Mouse (Mus musculus) liver, embryonic 16.5 days (tissue): ENCODE data around the gene Slit3. TPM values are rescaled to one million over a fixed set of nuclear protein-coding genes. Genes with fewer than 3 reads are reported as not detected.

Experiments
- ATAC-seq: fragments of 200-750 bp; cut with Nextera tagmentation; 2 replicates; pipeline ENCODE4 v1.8.0; 2017; ENCODE audit warnings: low read depth, mild to moderate bottlenecking, moderate number of reproducible peaks, moderate library complexity
- H3K27ac ChIP-seq: fragments of 300-500 bp; sonication (generic); 2 replicates; pipeline ENCODE4 v1.5.1; 2014; ENCODE audit warnings: mild to moderate bottlenecking, low read length
- H3K27me3 ChIP-seq: fragments of 300-500 bp; sonication (generic); 2 replicates; pipeline ENCODE4 v1.6.1; 2014; ENCODE audit warnings: low read depth, low read length, mixed read lengths; ENCODE audit not compliant: control insufficient read depth, insufficient read depth
- H3K36me3 ChIP-seq: fragments of 300-500 bp; sonication (generic); 2 replicates; pipeline ENCODE4 v1.6.1; 2014; ENCODE audit warnings: mild to moderate bottlenecking; ENCODE audit not compliant: control insufficient read depth, insufficient read depth
- H3K4me1 ChIP-seq: fragments of 300-500 bp; sonication (generic); 2 replicates; pipeline ENCODE4 v1.6.1; 2014; ENCODE audit warnings: low read depth, low read length, mixed read lengths; ENCODE audit not compliant: control insufficient read depth
- H3K4me2 ChIP-seq: fragments of 300-500 bp; sonication (generic); 2 replicates; pipeline ENCODE4 v1.6.1; 2014; ENCODE audit warnings: low read depth, low read length, mixed read lengths
- H3K4me3 ChIP-seq: fragments of 300-500 bp; sonication (generic); 2 replicates; pipeline ENCODE4 v1.5.1; 2014; ENCODE audit warnings: low read depth, mild to moderate bottlenecking, low read length
- H3K9ac ChIP-seq: fragments of 300-500 bp; sonication (generic); 2 replicates; pipeline ENCODE4 v1.6.1; 2014; ENCODE audit warnings: low read depth, low read length
- H3K9me3 ChIP-seq: fragments of 300-500 bp; sonication (generic); replicated peaks from 2 replicates; pipeline ENCODE4 v1.6.1; 2016; ENCODE audit warnings: low read length; ENCODE audit not compliant: control insufficient read depth
- WGBS: fragments of 180-500 bp; shearing (Covaris S2); extraction: QIAGEN DNeasy Blood & Tissue Kit; methylation state at CpG from one replicate; pipeline ENCODE4 v1.1.7; 2014; ENCODE audit not compliant: insufficient replicate concordance; 5-methylcytosine and 5-hydroxymethylcytosine counted together
- polyA plus RNA-seq: library from polyadenylated mRNA; unstranded; fragments of >200 nt; fragmentation: Nextera tagmentation; extraction: Ambion mirVana; gene quantifications from 2 replicates; pipeline ENCODE4 v1.2.1, GENCODE M21; 2015

The Slit3 gene
- polyA plus RNA-seq, 1 experiment from 2014 or later = 0.22 TPM

DNA sequence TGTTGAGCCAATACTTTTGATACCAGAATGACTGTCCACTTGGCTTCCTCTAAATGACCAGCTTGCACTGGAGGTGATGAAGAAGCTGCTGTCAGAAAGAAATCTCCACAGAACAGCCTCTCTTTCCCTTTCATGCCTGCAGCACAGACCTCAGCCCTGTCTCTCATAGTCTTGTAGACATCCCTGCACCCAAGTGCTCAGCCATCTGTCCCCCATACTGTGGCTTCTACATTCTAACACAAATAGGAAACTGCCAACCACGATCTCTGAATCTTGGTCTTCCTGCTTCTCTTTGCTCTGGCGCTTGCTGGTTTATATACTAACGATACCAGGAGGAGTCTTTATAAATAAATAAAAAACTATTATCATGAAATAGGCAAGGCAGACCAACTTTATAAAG lies 184.9 kb downstream of the Slit3 start:
- H3K9me3 ChIP-seq = no peaks in the 10 kb centered on the region
- H3K9ac ChIP-seq = no peak overlapping the region
- H3K4me1 ChIP-seq = no peaks in the 10 kb centered on the region
- no peaks in the 10 kb centered on the region for H3K36me3 ChIP-seq
- no peak overlapping the region for H3K27ac ChIP-seq
- no peak overlapping the region for H3K4me2 ChIP-seq
- no peaks in the 10 kb centered on the region for H3K27me3 ChIP-seq
- H3K4me3 ChIP-seq = no peak overlapping the region
- ATAC-seq = no peak
- WGBS = 50% methylated on average over 3 of the region's 3 CpGs

DNA sequence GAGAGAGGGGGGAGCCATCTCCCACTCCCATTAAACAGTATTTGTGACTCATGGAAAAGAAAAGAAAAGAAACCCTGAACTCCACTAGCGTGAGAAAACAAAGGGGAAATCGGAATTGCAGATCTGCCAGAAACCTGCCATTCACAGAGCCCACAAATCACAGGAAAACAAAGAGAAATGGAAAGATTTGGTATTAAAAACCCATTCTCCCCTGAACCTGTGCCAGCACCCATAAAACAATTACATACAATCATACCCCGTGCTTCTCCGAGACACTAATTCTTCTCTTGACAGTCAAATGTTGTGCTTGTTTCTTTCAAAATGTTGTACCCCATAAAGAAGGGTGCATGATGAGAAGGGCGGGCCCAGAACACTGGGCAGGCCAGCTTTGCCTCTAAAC lies 185.9 kb downstream of the Slit3 start:
- Histone ChIP-seq H3K27me3 (no peaks in the 10 kb centered on the region), H3K36me3 (no peaks in the 10 kb centered on the region), H3K9ac (no peak overlapping the region), H3K9me3 (no peaks in the 10 kb centered on the region), H3K4me1 (no peaks in the 10 kb centered on the region), H3K4me2 (no peak overlapping the region), H3K27ac (no peak overlapping the region), H3K4me3 (no peak overlapping the region)
- 63% methylated on average over 5 of the region's 5 CpGs for WGBS
- ATAC-seq = no peak

DNA sequence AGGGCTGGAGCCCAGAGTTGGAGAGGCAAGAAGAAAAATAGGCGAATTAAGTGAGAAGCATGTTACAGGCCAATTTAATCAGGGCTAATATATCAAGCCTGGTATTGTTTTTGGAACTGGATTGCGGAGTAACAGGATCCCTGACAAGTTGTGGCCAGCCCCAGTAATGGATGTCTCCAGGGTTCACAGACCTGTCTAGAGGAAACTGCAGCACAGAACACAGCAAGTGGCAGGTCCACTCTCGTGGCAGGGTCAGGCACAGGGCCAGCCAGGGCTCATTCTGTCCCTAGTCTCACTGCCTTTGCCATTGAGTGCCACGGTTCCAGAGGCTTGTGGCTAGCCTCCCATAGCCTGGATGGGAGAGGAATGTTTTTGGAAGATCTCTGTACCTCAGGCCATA lies 187.0 kb downstream of the Slit3 start:
- H3K27me3 ChIP-seq = no peaks in the 10 kb centered on the region
- 57% methylated on average over 4 of the region's 4 CpGs for WGBS
- no peaks in the 10 kb centered on the region for H3K36me3 ChIP-seq
- H3K9me3 ChIP-seq = no peaks in the 10 kb centered on the region
- H3K4me1 ChIP-seq = no peaks in the 10 kb centered on the region
- no peak overlapping the region for H3K27ac ChIP-seq
- H3K4me2 ChIP-seq = no peak overlapping the region
- no peak for ATAC-seq
- H3K4me3 ChIP-seq = no peak overlapping the region
- no peak overlapping the region for H3K9ac ChIP-seq

DNA sequence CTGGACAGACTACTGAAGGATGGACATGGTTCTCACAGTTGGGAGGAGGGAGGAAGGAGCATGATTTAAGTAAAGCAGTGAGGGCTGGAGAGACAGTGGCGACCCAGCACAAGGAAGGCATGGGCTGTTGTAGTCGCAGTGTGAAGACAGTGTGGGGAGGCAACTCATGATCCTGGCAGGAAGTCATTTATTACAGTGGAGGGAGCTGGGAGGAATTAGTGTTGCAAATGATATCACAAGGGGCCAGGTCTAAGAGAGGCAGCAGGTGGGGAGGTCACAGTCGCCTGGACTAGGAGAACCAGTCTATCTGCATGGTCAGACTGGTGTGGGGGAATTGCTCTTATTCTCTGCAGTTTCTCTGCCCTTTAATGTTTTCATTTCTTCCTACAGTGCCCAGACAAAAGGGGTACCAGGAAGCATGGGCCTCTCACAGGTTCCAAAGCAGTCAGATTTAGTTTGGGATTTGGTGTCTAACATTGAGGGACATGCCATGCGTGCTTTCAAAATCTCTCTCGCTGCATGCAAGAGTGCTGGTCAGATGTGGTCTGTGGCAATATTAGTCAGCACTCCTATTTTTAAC lies 194.5 kb downstream of the Slit3 start:
- Histone ChIP-seq H3K9me3 (no peaks in the 10 kb centered on the region), H3K27me3 (no peaks in the 10 kb centered on the region), H3K4me3 (no peak overlapping the region), H3K36me3 (no peaks in the 10 kb centered on the region), H3K4me2 (no peak overlapping the region), H3K27ac (no peak overlapping the region), H3K9ac (no peak overlapping the region), H3K4me1 (no peaks in the 10 kb centered on the region)
- ATAC-seq = no peak
- WGBS = 48% methylated on average over 5 of the region's 5 CpGs

DNA sequence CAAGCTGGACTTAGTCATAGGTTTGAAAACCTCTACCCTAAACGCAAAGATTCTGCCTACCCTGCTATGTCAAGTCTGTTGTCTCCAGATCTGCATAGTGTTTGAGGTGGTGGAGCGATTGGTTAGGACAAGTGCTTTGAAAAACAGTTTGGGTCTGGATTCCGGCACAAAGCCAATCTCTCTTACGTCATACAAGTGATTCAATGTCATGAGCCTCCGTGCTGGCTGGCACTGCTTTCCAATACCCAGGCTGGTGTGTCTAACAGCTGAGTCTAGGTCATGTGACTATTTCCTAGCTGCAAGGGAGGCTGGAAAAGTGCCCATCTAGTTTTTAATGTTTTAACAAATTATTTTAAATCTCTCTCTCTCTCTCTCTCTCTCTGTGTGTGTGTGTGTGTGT lies 196.2 kb downstream of the Slit3 start:
- no peak overlapping the region for H3K27ac ChIP-seq
- H3K4me1 ChIP-seq = no peaks in the 10 kb centered on the region
- H3K4me3 ChIP-seq = no peak overlapping the region
- 70% methylated on average over 5 of the region's 5 CpGs for WGBS
- H3K4me2 ChIP-seq = no peak overlapping the region
- H3K9ac ChIP-seq = no peak overlapping the region
- ATAC-seq = no peak
- no peaks in the 10 kb centered on the region for H3K27me3 ChIP-seq
- H3K9me3 ChIP-seq = no peaks in the 10 kb centered on the region
- H3K36me3 ChIP-seq = no peaks in the 10 kb centered on the region

DNA sequence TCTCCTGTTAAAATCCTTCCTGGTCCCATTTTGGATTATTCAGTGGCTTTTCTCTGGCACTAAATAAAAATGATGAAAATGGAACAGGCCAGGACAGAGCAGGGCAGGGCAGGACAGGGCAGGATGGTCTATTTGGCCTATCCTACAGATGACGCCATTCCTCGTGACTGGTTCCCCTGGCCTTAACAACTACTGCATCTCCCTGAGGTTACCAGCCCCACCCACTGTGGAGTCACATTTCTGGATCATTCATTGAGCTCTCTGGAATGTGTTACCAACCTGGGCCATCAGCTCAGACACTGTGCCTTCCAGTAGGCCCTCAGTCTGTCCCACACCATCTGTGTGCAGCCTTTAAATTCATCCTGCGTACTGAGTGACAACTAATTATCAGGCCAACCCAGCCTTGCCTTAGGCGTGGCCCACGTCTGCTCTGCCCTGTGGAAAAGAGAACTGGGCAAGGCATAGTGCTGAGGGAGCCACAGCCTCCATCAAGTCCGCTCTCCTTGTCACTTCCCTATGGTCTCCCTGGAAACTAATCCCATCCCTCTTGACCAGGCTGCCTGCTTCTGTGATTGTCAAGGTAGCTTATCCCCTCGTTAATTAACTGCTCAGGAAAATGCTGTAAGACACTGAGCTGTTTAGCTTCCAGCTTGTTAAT lies 196.9 kb downstream of the Slit3 start:
- no peaks in the 10 kb centered on the region for H3K9me3 ChIP-seq
- H3K9ac ChIP-seq = no peak overlapping the region
- no peaks in the 10 kb centered on the region for H3K36me3 ChIP-seq
- ATAC-seq = no peak
- H3K4me1 ChIP-seq = no peaks in the 10 kb centered on the region
- no peak overlapping the region for H3K4me3 ChIP-seq
- H3K27me3 ChIP-seq = no peaks in the 10 kb centered on the region
- 66% methylated on average over 7 of the region's 7 CpGs for WGBS
- no peak overlapping the region for H3K27ac ChIP-seq
- no peak overlapping the region for H3K4me2 ChIP-seq

DNA sequence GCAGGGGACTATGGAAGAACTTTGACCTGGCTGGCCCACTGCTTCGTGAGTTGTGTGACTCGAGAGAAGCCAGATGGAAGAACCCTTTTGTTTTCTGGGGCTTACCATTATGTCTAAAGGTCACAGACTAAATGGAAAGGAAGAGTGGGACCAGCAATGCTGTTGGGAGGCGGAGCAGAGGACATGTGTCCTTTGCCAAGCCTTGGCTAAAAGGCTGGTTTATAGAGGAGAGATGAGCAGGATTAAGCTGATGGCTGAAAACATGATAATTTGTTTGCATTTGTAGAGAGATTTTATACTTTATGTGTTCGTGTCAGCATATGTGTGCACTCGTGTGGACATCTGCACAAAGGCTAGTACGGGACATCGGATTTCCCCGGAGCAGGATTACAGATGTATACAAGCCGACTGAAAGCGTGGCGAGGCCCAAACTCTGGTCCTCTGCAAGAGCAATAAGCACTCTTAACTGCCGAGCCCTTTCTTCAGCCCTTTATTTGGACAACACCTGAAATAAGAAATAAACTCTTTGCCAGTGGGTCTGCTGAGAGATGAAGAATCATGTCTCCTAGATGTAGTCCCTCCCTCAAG lies 197.5 kb downstream of the Slit3 start:
- Histone ChIP-seq H3K4me1 (no peaks in the 10 kb centered on the region), H3K4me2 (no peak overlapping the region), H3K36me3 (no peaks in the 10 kb centered on the region), H3K9me3 (no peaks in the 10 kb centered on the region), H3K4me3 (no peak overlapping the region), H3K27ac (no peak overlapping the region), H3K9ac (no peak overlapping the region), H3K27me3 (no peaks in the 10 kb centered on the region)
- WGBS = 70% methylated on average over 12 of the region's 12 CpGs
- no peak for ATAC-seq

DNA sequence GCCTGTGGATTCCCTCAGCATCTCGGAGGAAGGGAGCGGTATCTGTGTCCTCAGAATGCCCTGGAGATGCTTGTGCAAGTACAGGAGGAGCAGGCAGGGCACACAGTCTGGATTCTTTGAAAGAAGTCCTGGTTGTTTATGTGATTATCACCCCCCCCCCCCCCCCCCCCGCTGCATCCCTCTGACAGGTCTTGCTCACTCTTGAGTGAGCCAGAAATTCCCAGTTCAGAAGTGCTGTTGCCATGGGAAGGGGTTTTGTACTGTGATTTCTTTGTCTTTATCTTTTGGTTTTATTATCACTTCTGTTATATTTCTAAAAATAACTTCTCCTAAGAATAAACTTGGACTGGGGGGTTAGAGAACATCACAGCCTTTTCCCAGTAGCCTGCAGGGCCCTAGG lies 199.5 kb downstream of the Slit3 start:
- no peaks in the 10 kb centered on the region for H3K9me3 ChIP-seq
- H3K36me3 ChIP-seq = no peaks in the 10 kb centered on the region
- no peaks in the 10 kb centered on the region for H3K4me1 ChIP-seq
- H3K27me3 ChIP-seq = no peaks in the 10 kb centered on the region
- ATAC-seq = no peak
- no peak overlapping the region for H3K9ac ChIP-seq
- 88% methylated on average over 2 of the region's 3 CpGs for WGBS
- no peak overlapping the region for H3K4me2 ChIP-seq
- no peak overlapping the region for H3K27ac ChIP-seq
- no peak overlapping the region for H3K4me3 ChIP-seq

DNA sequence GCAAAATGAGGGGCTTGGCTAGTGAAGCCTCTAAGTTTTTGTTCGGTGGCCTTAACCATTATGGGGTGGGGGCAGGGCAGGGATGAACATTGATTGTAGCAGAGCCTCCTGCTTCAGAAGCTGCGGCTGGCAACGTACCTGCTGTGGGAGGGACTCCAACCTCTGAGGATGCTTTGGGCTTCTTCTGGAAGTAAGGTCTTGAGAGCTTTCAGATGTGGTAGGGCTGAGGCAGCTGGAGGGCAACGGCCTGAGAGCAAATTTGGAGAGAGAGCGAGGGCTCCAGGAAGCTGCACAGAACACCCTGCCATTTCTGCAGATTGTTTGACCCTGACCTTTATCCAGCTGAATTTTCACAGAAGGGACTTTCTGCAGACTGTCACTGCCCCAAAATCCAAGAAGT lies 203.4 kb downstream of the Slit3 start:
- Histone ChIP-seq H3K9me3 (no peaks in the 10 kb centered on the region), H3K4me1 (no peaks in the 10 kb centered on the region), H3K4me3 (no peak overlapping the region), H3K4me2 (no peak overlapping the region), H3K27me3 (no peaks in the 10 kb centered on the region), H3K36me3 (no peaks in the 10 kb centered on the region), H3K9ac (no peak overlapping the region), H3K27ac (no peak overlapping the region)
- ATAC-seq = no peak
- WGBS = 42% methylated on average over 5 of the region's 5 CpGs
